Mouse (Mus musculus) embryonic fibroblast, embryonic 13.5 days (primary cell): ENCODE data around the gene D430019H16Rik. TPM values are rescaled to one million over a fixed set of nuclear protein-coding genes. Genes with fewer than 3 reads are reported as not detected.

Experiments used
- H3K27ac ChIP-seq: 2 replicates; pipeline ENCODE4 v1.5.1; 2012; ENCODE audit warnings: low read length, control low read depth, inconsistent platforms; ENCODE audit not compliant: insufficient read depth
- H3K4me1 ChIP-seq: 2 replicates; pipeline ENCODE4 v1.6.1; 2011; ENCODE audit warnings: low read length; ENCODE audit not compliant: control insufficient read depth, insufficient read depth
- H3K4me3 ChIP-seq: 2 replicates; pipeline ENCODE4 v1.5.1; 2011; ENCODE audit warnings: mild to moderate bottlenecking, control low read depth, low read length; ENCODE audit not compliant: insufficient read depth
- CTCF ChIP-seq: IDR thresholded peaks from 2 replicates; pipeline ENCODE4 v1.5.1; 2011; ENCODE audit warnings: mild to moderate bottlenecking, control low read depth, low read length, moderate library complexity, borderline replicate concordance; ENCODE audit not compliant: insufficient read depth
- POLR2A ChIP-seq: IDR thresholded peaks from 2 replicates; pipeline ENCODE4 v1.6.1; 2011; ENCODE audit warnings: low read depth, mild to moderate bottlenecking, control low read depth, low read length, moderate library complexity
- polyA plus RNA-seq: library from polyadenylated mRNA; stranded (reverse); fragments of >200 nt; gene quantifications from 2 replicates; pipeline ENCODE4 v1.2.4, GENCODE M21; 2011; ENCODE audit warnings: low read depth; ENCODE audit not compliant: missing spikeins, insufficient read length

The D430019H16Rik gene
- polyA plus RNA-seq, 1 experiment = 2.2 TPM

DNA sequence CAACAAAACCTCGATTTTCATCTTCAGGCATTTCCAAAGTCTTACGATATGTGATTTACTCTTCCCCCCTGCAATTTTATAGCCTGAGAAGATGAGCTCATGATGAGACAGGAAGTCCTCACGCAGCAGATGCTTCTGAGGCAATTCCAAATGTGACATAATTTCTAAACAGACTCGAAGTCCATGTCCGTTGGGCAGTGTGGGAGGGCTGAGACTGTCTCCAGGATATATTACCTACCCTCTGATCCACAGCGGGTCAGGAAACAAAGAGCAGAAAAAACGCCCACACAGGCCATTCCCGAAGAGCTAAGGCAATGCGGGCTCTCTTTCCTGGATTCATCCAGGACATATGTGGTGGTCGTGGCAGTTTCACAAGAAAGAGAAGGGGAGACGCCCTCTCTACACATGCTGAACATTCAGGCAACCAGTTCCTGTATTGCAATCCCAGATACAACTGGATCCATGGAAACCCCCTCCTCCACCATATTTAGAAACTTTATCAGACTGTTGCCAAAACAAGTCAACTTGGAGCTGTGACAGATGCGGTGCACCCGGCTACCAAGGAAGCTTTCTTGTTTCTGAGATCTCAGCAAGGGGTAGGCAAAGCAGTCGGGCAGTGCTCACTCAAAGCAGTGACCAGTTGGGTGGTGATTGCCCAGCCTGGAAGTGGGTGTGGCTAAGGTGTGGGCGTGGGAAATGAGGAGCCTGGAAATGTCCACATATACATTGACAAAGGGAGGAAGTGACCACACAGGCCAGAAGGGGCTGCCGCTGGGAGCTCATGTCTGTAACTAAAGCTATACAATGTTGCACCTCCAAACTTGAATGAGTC, 58.2 kb downstream of the D430019H16Rik start:
- Histone ChIP-seq H3K4me1 (no peaks in the 10 kb centered on the region), H3K27ac (no peak overlapping the region), H3K4me3 (no peak overlapping the region)
- no peak for TF ChIP-seq POLR2A
- TF ChIP-seq CTCF = no peak

DNA sequence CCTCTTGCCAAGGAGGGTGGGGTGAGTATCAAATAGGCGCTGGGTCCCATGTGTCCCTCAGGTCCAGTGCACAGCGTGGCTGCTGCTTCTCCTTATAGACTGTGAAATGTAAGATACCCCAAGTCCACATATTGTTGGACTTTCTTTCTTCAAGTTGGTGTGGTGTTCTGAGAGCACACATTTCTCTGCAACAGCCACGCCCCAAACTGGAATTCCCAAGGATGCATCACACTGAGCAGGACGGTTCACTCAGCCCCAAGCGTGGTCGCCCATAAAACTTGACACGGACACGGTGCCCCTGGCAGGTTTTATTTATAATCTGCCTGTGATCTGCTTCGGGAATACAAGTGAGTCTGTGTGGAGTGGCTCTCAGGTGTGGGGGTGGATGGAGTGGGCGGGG, 60.5 kb downstream of the D430019H16Rik start:
- Histone ChIP-seq H3K27ac (no peak overlapping the region), H3K4me1 (no peaks in the 10 kb centered on the region), H3K4me3 (no peak overlapping the region)
- TF ChIP-seq CTCF (no peak), POLR2A (no peak)

DNA sequence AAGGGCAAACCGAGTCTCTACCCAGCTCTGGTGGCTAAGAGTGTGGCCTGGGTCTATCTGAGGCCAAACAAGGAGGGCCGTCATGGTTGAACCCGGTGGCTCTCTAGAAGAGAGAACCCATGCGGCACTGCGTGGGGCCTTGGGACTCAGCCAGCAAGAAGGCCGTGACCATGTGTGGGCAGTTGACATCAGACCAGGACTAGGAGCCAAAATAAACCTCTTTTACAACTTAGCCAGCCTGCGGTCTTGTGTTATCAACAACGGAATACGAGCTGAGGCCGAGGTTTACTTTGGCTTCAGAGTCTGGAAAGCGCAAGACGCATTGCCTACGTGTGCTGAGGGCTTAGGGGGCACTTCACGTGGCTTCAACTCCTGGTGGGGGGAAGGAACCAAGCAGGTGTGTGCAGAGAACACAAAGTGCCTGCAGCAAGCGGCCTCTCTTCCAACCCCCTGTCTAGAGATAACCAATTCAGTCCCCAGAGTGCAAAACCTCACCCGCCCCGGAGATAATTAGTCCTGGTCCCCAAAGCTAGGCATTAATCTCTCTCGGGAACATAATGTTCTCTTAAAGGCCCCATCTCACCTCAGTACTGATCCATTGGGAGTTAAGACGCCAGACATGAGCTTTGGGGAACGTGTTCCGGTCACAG, 63.5 kb downstream of the D430019H16Rik start:
- Histone ChIP-seq H3K27ac (no peak overlapping the region), H3K4me3 (no peak overlapping the region), H3K4me1 (0 out of 2 replicates have a peak, but pooled peaks cover 4% of the 10 kb centered on the region)
- no peak for TF ChIP-seq CTCF
- no peak for TF ChIP-seq POLR2A

DNA sequence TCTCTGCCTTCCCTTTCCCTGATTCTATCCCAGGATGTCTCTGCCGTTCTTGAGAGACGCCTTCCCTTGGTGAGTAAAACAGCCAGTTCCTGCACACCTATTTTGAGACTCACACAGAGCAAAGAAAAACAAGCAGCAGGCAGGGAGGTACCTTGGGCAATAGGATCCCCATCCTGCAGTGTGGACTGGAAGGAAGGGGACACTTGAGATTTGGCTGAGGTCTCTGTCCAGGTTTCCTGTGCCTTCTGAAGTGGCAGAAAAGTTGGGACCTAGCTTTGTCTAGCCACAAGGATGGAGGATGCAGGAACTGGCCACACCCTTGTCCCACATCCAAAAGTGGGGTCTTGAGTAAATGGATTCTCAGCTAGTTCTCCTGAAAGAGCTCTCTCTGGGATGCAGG, 66.2 kb downstream of the D430019H16Rik start:
- H3K27ac ChIP-seq = no peak overlapping the region
- 0 out of 2 replicates have a peak, but pooled peaks cover 4% of the 10 kb centered on the region for H3K4me1 ChIP-seq
- no peak for TF ChIP-seq POLR2A
- no peak for TF ChIP-seq CTCF
- H3K4me3 ChIP-seq = no peak overlapping the region

DNA sequence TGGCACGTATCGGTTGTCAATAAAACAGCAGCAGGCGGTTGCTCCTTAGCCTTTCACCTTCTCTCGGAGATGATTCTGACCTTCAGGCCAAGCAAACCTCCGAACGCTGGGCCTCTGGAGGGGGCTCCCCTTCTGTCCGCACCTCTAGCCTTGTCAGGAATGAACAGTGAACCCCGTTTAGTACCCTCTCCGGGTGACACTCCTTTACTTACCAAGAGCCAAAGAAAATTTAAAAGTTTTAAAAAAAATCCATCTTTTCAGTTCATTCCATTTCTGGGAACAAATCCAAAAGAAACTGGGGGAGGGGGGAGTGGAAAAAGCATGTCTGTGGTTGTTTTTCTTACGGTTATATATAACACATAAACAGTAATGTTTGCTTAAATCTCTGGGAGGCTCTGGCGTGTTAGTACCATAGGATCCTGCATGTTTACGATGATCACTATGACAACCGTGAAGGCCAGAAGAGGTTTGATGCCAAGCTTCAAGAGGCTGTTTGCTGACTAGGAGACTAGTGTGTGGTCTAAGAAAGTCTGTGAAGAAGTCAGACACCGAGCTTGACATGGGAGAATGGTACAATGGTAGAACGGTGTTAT, 67.6 kb downstream of the D430019H16Rik start:
- TF ChIP-seq CTCF (no peak), POLR2A (no peak)
- H3K4me1 ChIP-seq = 0 out of 2 replicates have a peak, but pooled peaks cover 4% of the 10 kb centered on the region
- no peak overlapping the region for H3K4me3 ChIP-seq
- no peak overlapping the region for H3K27ac ChIP-seq

DNA sequence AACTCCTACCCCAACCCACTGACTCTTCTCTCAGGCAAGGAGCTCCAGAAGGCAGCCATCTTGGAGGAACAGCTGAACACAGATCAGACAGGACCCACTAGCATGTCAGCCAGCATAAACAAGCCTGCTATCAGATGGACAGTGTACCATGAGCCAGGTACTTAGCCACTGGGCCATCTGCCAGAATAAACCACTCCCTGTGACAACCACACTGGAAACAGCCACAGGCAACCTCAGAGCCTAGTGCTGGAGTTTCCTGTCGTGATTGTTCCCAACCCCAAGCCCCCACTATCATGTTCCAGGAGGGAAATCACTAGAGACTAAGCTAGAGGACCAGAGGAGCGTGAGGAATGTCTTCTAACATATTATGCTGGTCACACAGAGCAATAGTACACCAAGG, 70.1 kb downstream of the D430019H16Rik start:
- Histone ChIP-seq H3K4me3 (no peak overlapping the region), H3K4me1 (0 out of 2 replicates have a peak, but pooled peaks cover 4% of the 10 kb centered on the region), H3K27ac (no peak overlapping the region)
- TF ChIP-seq POLR2A = no peak
- no peak for TF ChIP-seq CTCF

DNA sequence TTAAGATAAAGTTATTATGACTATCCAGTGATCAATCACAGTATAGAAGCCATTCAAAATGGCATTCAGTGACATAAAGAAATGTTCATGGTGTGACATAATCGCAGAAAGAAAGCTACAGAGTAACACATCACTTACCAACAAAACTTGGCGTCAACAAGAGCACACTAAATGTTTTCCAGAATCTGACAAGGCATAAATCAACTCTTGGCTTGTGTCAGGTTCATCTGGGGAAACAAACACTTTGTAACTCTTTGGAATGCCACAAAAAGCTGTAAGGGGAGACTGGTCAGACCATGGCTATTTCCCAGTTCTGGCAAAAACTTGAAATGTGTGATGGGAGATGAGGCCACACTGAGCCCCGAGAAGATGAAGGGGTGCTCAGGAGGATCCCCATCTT, 72.5 kb downstream of the D430019H16Rik start:
- no peak for TF ChIP-seq POLR2A
- no peak for TF ChIP-seq CTCF
- H3K4me1 ChIP-seq = no peaks in the 10 kb centered on the region
- H3K27ac ChIP-seq = no peak overlapping the region
- no peak overlapping the region for H3K4me3 ChIP-seq

DNA sequence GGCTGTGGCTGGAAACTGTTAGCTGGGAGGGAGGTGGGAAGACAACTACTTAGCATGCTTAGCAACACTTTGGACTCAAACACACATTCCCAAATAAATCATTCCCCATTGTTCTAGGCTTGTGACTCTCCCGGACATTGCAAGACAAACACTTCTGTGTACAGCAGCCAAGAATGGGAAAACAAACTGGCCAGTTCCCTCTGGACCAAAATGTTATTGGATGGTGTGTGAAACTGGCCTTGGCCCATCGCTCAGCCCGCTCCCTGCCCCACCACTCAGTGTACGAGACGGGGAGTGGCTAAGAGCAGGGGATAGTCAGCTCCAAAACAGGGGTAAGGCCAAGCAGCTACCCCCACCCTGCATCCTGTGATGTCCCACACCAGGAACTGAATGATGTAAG, 73.2 kb downstream of the D430019H16Rik start:
- H3K4me1 ChIP-seq = no peaks in the 10 kb centered on the region
- no peak for TF ChIP-seq POLR2A
- no peak for TF ChIP-seq CTCF
- no peak overlapping the region for H3K4me3 ChIP-seq
- no peak overlapping the region for H3K27ac ChIP-seq

DNA sequence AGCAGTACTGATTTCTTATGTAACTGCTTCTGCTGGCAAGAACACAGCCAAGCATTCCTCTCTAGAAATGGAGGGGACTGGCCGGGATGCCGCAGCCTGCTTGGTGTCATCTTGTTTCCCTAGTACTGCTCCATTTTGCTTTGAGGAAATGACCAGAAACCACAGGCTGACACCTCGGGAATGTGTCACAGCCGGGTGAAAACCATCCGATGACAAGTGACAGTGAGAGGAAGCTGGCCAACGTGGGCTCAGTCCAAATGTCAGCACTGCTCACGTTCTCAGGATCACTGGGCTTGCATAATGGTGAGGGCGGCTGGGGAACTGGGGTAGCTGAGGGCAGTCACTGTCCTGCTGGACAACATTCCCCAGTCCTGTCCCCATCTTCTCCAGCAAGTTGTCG, 75.9 kb downstream of the D430019H16Rik start:
- Histone ChIP-seq H3K4me3 (no peak overlapping the region), H3K4me1 (no peaks in the 10 kb centered on the region), H3K27ac (no peak overlapping the region)
- TF ChIP-seq CTCF (no peak), POLR2A (no peak)

DNA sequence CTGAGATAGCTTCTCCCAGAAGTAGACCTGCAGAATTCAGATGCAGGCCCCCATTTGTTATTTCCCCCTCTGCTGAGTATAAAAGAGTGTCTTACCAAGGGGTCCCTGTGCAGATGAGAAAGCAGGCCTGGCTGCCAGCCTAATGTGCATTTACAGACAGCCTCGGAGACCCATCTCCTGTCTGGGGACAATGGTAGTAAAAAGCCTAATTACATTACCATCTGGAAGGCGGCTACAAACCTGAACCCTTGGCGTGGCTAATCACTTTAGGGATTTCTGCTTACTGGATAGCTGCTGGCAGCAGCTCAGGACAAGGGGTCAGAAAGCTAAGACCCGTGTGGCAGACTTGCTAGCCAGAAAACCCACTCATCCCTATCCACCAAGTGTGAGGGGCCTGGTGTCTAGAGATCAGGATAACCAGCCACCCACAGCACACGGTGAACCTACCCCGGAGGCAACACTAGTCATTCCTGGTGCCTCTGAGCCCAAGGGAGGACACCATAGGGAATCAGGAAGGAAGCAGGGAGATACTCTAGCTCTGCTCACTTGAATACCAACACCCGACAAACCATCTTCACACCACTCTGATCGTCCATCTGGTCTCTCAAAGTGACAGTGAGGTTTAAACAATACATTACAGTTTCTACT, 78.2 kb downstream of the D430019H16Rik start:
- H3K4me1 ChIP-seq = no peaks in the 10 kb centered on the region
- H3K27ac ChIP-seq = no peak overlapping the region
- TF ChIP-seq POLR2A = no peak
- no peak overlapping the region for H3K4me3 ChIP-seq
